ENCODE assay signal across 31 mouse cellular contexts in genomic region chr13:113064542-113064941, GRCm38 (mm10). TPM values are rescaled to one million over a fixed set of nuclear protein-coding genes. Genes with fewer than 3 reads are reported as not detected.
A peak's percentile ranks its signal among the peaks of the same experiment; 100 is the strongest.
DNase-seq lines count a peak whose midpoint lies in the region; ATAC-seq and TF ChIP-seq lines count a peak whose summit lies in the region.
"Had no signal": no experiment of that assay in that cellular context is flagged by ENCODE, and none has a peak within 500 bp of the region (broad histone marks: within the 10 kb centered on the region; RNA-seq: fewer than 3 reads in every experiment).

No protein-coding gene starts in this region.

- dilution Hi-C loops in CH12.LX (cut with MboI; ENCODE audit: extremely low pct_ligation_motif_present, extremely low pct_unique_long_range_greater_than_20kb, low sequenced_read_pairs) = no loop called here

- H3K9me3 ChIP-seq in kidney, embryonic 14.5 days (ENCODE audit: control insufficient read depth, low read length) = no peaks in the 10 kb centered on the region
- no peaks in the 10 kb centered on the region for H3K9me3 ChIP-seq in kidney, embryonic 16.5 days (ENCODE audit: low read length)
- H3K9me3 ChIP-seq in CH12.LX (replicated peaks; ENCODE audit: low read length) = no peaks in the 10 kb centered on the region
- H3K9me3 ChIP-seq: embryonic facial prominence, embryonic 13.5 days; embryonic facial prominence, embryonic 15.5 days; forebrain, embryonic 10.5 days; forebrain, embryonic 12.5 days; G1E had no signal

- TF ChIP-seq CTCF in CH12.LX (conservative IDR thresholded peaks at IDR 0.05 in 1 of 2, IDR thresholded peaks at IDR 0.05 in 1 of 2; ENCODE audit: low read depth in 2 of 2, low read length in 2 of 2) = no peak

- no peak for TF ChIP-seq POLR2A in CH12.LX (IDR thresholded peaks at IDR 0.05; ENCODE audit: low read depth, low read length)

- no peaks in the 10 kb centered on the region for H3K36me3 ChIP-seq in kidney, embryonic 14.5 days (ENCODE audit: control insufficient read depth, insufficient read depth, low read length)
- H3K36me3 ChIP-seq in kidney, embryonic 16.5 days (ENCODE audit: insufficient read depth, low read length) = no peaks in the 10 kb centered on the region
- H3K36me3 ChIP-seq in CH12.LX (replicated peaks in 1 of 2; ENCODE audit: control insufficient read depth in 1 of 2, insufficient read depth in 1 of 2, low read length in 1 of 2) = no peaks in the 10 kb centered on the region
- H3K36me3 ChIP-seq: embryonic facial prominence, embryonic 13.5 days; embryonic facial prominence, embryonic 15.5 days; forebrain, embryonic 10.5 days; forebrain, embryonic 12.5 days; G1E had no signal

- H3K79me2 ChIP-seq in CH12.LX (replicated peaks; ENCODE audit: control insufficient read depth, extremely low read depth, insufficient read depth, poor library complexity, severe bottlenecking) = no peaks in the 10 kb centered on the region

- DNase-seq in kidney, adult 9 months = no peak
- DNase-seq in kidney, postnatal 14 days = no peak
- no peak for DNase-seq in CH12.LX (ENCODE audit: extremely low read depth)
- DNase-seq in adrenal gland, postnatal 10 days = no peak
- DNase-seq: adrenal gland, adult 8-10 months; adrenal gland, postnatal 25 days; cerebellum, adult 11 months; cerebellum, adult 18-20 months; cerebellum, adult 8-10 months; cerebellum, adult 9-11 months; cerebellum, postnatal 14 days; cerebellum, postnatal 36 days; embryo, embryonic 11 days had no signal

- 52% methylated on average over 9 of the region's 9 CpGs for WGBS in kidney, embryonic 14.5 days
- 43% methylated on average over 9 of the region's 9 CpGs for WGBS in kidney, embryonic 16.5 days

- H3K4me3 ChIP-seq in kidney, embryonic 14.5 days (ENCODE audit: low read length) = no peak overlapping the region
- no peak overlapping the region for H3K4me3 ChIP-seq in kidney, embryonic 16.5 days (ENCODE audit: low read length)
- no peak overlapping the region for H3K4me3 ChIP-seq in CH12.LX (replicated peaks in 1 of 3; ENCODE audit: low read depth in 2 of 3, low read length in 2 of 3, poor library complexity in 1 of 3)
- H3K4me3 ChIP-seq: embryonic facial prominence, embryonic 13.5 days; embryonic facial prominence, embryonic 15.5 days; erythroblast, embryonic 14.5 days; forebrain, embryonic 10.5 days; forebrain, embryonic 12.5 days had no signal

- TF ChIP-seq RAD21 in CH12.LX (IDR thresholded peaks at IDR 0.05; ENCODE audit: low read depth, low read length) = no peak

- H3K4me2 ChIP-seq in kidney, embryonic 14.5 days (replicated peaks; ENCODE audit: low read depth, low read length) = no peak overlapping the region
- no peak overlapping the region for H3K4me2 ChIP-seq in kidney, embryonic 16.5 days (replicated peaks; ENCODE audit: low read depth, low read length)
- 0 out of 2 replicates have a peak overlapping the region, but pooled peaks have one; percentile 5 for H3K4me2 ChIP-seq in CH12.LX (ENCODE audit: insufficient read depth, low read depth, poor library complexity, severe bottlenecking)
- H3K4me2 ChIP-seq: embryonic facial prominence, embryonic 13.5 days; embryonic facial prominence, embryonic 15.5 days; forebrain, embryonic 12.5 days had no signal

- ATAC-seq in kidney, embryonic 14.5 days (ENCODE audit: low FRiP score, low TSS enrichment) = peak; percentile 72; the same call in 1 of the 2 replicates
- peak; percentile 78; the same call in 1 of the 2 replicates for ATAC-seq in kidney, embryonic 16.5 days (ENCODE audit: low FRiP score, low TSS enrichment)
- ATAC-seq: activated CD4-positive, CD25-positive, alpha-beta regulatory T cell, adult 4 months; forebrain, embryonic 14.5 days; forebrain, embryonic 16.5 days; Patski had no signal

- H3K9ac ChIP-seq in kidney, embryonic 14.5 days (ENCODE audit: low read depth, low read length) = no peak overlapping the region
- H3K9ac ChIP-seq in kidney, embryonic 16.5 days (replicated peaks; ENCODE audit: low read length) = no peak overlapping the region
- H3K9ac ChIP-seq in CH12.LX (ENCODE audit: insufficient read depth, low read depth) = no peak overlapping the region
- H3K9ac ChIP-seq: embryonic facial prominence, embryonic 13.5 days; embryonic facial prominence, embryonic 15.5 days; forebrain, embryonic 12.5 days had no signal

- TF ChIP-seq EP300 in CH12.LX (IDR thresholded peaks at IDR 0.05; ENCODE audit: low read length) = no peak

- no peaks in the 10 kb centered on the region for H3K27me3 ChIP-seq in kidney, embryonic 14.5 days (ENCODE audit: control insufficient read depth, insufficient read depth, low read length)
- no peaks in the 10 kb centered on the region for H3K27me3 ChIP-seq in kidney, embryonic 16.5 days (ENCODE audit: insufficient read depth, low read length)
- H3K27me3 ChIP-seq in CH12.LX (replicated peaks) = no peaks in the 10 kb centered on the region
- H3K27me3 ChIP-seq: embryonic facial prominence, embryonic 13.5 days; embryonic facial prominence, embryonic 15.5 days; forebrain, embryonic 12.5 days had no signal

- no peak overlapping the region for H3K27ac ChIP-seq in kidney, embryonic 14.5 days (ENCODE audit: low read depth, low read length)
- no peak overlapping the region for H3K27ac ChIP-seq in kidney, embryonic 16.5 days (ENCODE audit: low read length)
- H3K27ac ChIP-seq in CH12.LX (ENCODE audit: insufficient read depth, low read depth) = no peak overlapping the region
- H3K27ac ChIP-seq: embryonic facial prominence, embryonic 13.5 days; embryonic facial prominence, embryonic 15.5 days; forebrain, embryonic 10.5 days; forebrain, embryonic 12.5 days had no signal

- no peaks in the 10 kb centered on the region for H3K4me1 ChIP-seq in kidney, embryonic 14.5 days (ENCODE audit: control insufficient read depth, insufficient read depth, low read length)
- no peaks in the 10 kb centered on the region for H3K4me1 ChIP-seq in kidney, embryonic 16.5 days (ENCODE audit: insufficient read depth, low read length)
- no peaks in the 10 kb centered on the region for H3K4me1 ChIP-seq in CH12.LX (ENCODE audit: control insufficient read depth in 1 of 2, insufficient read depth in 2 of 2)
- H3K4me1 ChIP-seq: embryonic facial prominence, embryonic 13.5 days; embryonic facial prominence, embryonic 15.5 days; forebrain, embryonic 10.5 days; forebrain, embryonic 12.5 days had no signal

- in situ Hi-C loops in CH12.LX (cut with MboI; ENCODE audit: low pct_ligation_motif_present, low pct_unique_long_range_greater_than_20kb, low sequenced_read_pairs) = no loop called here

TF ChIP-seq in CH12.LX, 34 proteins besides CTCF, POLR2A, EP300 and RAD21:
- no peak for TF ChIP-seq POLR2AphosphoS2 (IDR thresholded peaks at IDR 0.05; ENCODE audit: low read depth, low read length)
- no peak for TF ChIP-seq ELF1 (IDR thresholded peaks at IDR 0.05; ENCODE audit: low read depth, low read length)
- TF ChIP-seq ZMIZ1 (IDR thresholded peaks at IDR 0.05; ENCODE audit: low read depth, low read length) = no peak
- TF ChIP-seq MEF2A (IDR thresholded peaks at IDR 0.05; ENCODE audit: borderline replicate concordance, low read depth, low read length) = no peak
- no peak for TF ChIP-seq TCF12 (IDR thresholded peaks at IDR 0.05; ENCODE audit: low read depth, low read length)
- no peak for TF ChIP-seq JUND (conservative IDR thresholded peaks at IDR 0.05; ENCODE audit: low read depth, low read length)
- no peak for TF ChIP-seq MAX (IDR thresholded peaks at IDR 0.05; ENCODE audit: low read length)
- TF ChIP-seq RCOR1 (conservative IDR thresholded peaks at IDR 0.05; ENCODE audit: low read depth, low read length) = no peak
- TF ChIP-seq CHD2 (IDR thresholded peaks at IDR 0.05; ENCODE audit: low read length) = no peak
- TF ChIP-seq UBTF (IDR thresholded peaks at IDR 0.05; ENCODE audit: low read depth, low read length) = no peak

RNA-seq across cellular contexts. Expression of gene Gpx8, which starts 18.3 kb away (rescaled TPM):
- polyA plus RNA-seq in kidney, embryonic 14.5 days (2014; fragmentation: Nextera tagmentation; extraction: Ambion mirVana) = 142 and 204 TPM in 2 replicates
- polyA plus RNA-seq in kidney, embryonic 16.5 days (2015; fragmentation: Nextera tagmentation; extraction: Ambion mirVana) = 146 and 150 TPM in 2 replicates
- total RNA-seq in CH12.LX (2012; rRNA removed) (not detected in 2 replicates), CH12.LX (2014; rRNA removed) (not detected in 2 replicates)
- polyA plus RNA-seq in CH12.LX (2012; ENCODE audit: insufficient read length, low read depth) = not detected in 2 replicates
- 10 to 100 TPM; 66.0 to 77.3 TPM for total RNA-seq in adrenal gland, postnatal 10 days (2021)
- polyA plus RNA-seq: activated CD4-positive, CD25-positive, alpha-beta regulatory T cell, adult 4 months; erythroblast, embryonic 14.5 days; G1E had no signal

RNA-seq across cellular contexts. Expression of gene Cdc20b, which starts 29.6 kb away (rescaled TPM):
- polyA plus RNA-seq in kidney, embryonic 14.5 days (2014; fragmentation: Nextera tagmentation; extraction: Ambion mirVana) = not detected in 2 replicates
- polyA plus RNA-seq in kidney, embryonic 16.5 days (2015; fragmentation: Nextera tagmentation; extraction: Ambion mirVana) = not detected in 2 replicates
- total RNA-seq in CH12.LX (2012; rRNA removed) (not detected in 2 replicates), CH12.LX (2014; rRNA removed) (not detected in 2 replicates)
- polyA plus RNA-seq in CH12.LX (2012; ENCODE audit: insufficient read length, low read depth) = not detected in 2 replicates
- not detected for total RNA-seq in adrenal gland, postnatal 10 days (2021)
- total RNA-seq: adrenal gland, adult 18-20 months; adrenal gland, adult 8-10 months; adrenal gland, postnatal 25 days; adrenal gland, postnatal 4 days; common myeloid progenitor, adult 5-6 weeks; G1E had no signal
- polyA plus RNA-seq: embryonic facial prominence, embryonic 11.5 days; erythroblast, embryonic 14.5 days; G1E; Patski had no signal

RNA-seq across cellular contexts. Expression of gene Gzma, which starts 36.2 kb away (rescaled TPM):
- polyA plus RNA-seq in kidney, embryonic 14.5 days (2014; fragmentation: Nextera tagmentation; extraction: Ambion mirVana) = not detected in 2 replicates
- polyA plus RNA-seq in kidney, embryonic 16.5 days (2015; fragmentation: Nextera tagmentation; extraction: Ambion mirVana) = 0.36 and 0.48 TPM in 2 replicates
- total RNA-seq in CH12.LX (2012; rRNA removed) = not detected in 2 replicates
- total RNA-seq in CH12.LX (2014; rRNA removed) = not detected in 2 replicates
- polyA plus RNA-seq in CH12.LX (2012; ENCODE audit: insufficient read length, low read depth) = not detected in 2 replicates
- under 1 TPM; 0.51 to 0.82 TPM for total RNA-seq in adrenal gland, postnatal 10 days (2021)
- total RNA-seq: adrenal gland, postnatal 25 days; G1E had no signal
- polyA plus RNA-seq: brain, embryonic 14.5 days; C2C12; embryonic facial prominence, embryonic 11.5 days; embryonic facial prominence, embryonic 13.5 days; embryonic facial prominence, embryonic 15.5 days; erythroblast, embryonic 14.5 days; forebrain, embryonic 10.5 days; forebrain, embryonic 12.5 days; forebrain, embryonic 14.5 days; forebrain, embryonic 16.5 days; G1E; Patski had no signal

Comparison
In these comparisons a context has a peak if more than half of its experiments do, and no peak if none do; other contexts are left out.
1. RNA of gene Gpx8, which starts 18.3 kb away (polyA plus RNA-seq): 146 to 150 TPM in kidney, embryonic 16.5 days and 142 to 204 TPM in kidney, embryonic 14.5 days; not detected in CH12.LX; every median in the first group is over 100 times any median in the second.